Mouse (Mus musculus) CD4-positive, CD25-positive, alpha-beta regulatory T cell, adult 2 months (primary cell): ENCODE results near the gene Fam207a.

Experiments used
- DNase-seq: peaks from one replicate; pipeline ENCODE4 v3.0.0-alpha.2; 2012; ENCODE audit warnings: low read depth, low spot score

The Fam207a gene

DNA sequence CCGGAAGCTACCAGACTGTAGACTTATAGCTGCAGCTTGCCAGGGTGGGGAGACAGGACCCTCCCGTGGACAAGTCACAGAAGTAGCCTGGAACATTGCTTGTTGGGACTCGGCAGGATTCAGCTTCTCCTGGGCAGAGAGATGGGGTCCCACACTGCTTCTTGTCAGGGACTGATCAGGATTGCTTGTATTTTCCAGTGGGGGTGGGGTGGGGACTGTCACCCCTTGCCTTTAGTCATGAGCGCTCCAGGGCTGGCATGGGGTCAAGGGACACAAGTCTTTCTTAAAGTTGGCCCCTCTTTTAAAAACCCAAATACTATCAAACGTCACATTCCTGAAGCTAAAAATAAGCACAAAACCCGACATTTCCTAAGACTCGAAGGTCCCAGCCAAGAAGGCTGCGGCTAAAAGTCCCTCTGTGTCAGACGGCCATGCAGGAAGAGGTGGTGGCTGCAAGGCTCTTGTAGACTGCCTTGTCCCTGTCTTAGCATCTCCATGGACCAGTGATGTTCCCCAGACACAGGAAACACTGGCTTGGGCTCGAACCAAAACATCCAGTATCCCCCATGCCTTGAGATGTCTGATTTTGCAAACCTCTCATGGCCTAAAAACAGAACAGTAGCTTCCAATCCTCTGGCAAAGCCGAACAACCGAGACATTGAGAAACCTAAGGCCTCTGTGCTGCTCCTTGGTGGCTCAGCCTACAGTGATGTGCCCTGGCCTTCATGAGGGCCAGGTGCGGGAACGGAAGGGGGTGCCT is 60.2 kb downstream of the Fam207a start:
- no peak for DNase-seq

- DNase-seq: no peak
These were observed 60.8 kb downstream of the Fam207a start for GRCm38 (mm10) chr10:77454795-77455194.

DNA sequence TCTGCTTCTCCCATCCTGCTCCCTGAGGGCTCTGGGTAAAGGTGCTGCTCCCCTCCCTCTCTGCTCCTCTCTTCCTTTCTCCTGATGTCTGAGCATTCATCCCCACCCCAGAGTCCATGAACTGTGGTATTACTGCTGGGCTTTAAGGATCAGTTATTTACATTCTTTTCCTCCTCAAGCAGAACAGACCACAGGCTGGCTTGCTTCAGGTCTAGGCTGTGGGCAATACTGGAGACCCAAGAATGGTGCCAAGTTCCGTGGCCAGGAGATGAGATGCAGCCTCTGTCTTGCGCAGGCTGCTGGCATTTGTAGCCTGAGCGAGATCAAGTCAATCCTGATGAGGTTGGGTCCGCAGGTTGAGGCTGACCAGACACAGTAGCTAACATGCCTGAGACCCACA is 63.8 kb downstream of the Fam207a start:
- no peak for DNase-seq

DNA sequence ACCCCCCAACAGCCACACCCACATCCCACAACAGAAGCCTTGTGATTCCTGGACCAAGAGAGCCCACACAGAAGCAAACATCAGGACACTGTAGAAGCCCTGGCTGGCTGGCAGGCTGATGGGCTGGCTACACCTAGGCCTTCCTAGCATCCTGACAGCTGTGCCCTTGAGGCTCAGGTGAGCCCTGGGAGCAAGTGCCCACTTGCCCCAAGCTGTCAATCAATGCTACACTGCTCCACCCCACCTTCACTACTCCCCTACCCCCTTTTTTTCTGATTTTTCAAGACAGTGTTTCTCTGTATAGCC is 65.5 kb downstream of the Fam207a start:
- DNase-seq: no peak

DNA sequence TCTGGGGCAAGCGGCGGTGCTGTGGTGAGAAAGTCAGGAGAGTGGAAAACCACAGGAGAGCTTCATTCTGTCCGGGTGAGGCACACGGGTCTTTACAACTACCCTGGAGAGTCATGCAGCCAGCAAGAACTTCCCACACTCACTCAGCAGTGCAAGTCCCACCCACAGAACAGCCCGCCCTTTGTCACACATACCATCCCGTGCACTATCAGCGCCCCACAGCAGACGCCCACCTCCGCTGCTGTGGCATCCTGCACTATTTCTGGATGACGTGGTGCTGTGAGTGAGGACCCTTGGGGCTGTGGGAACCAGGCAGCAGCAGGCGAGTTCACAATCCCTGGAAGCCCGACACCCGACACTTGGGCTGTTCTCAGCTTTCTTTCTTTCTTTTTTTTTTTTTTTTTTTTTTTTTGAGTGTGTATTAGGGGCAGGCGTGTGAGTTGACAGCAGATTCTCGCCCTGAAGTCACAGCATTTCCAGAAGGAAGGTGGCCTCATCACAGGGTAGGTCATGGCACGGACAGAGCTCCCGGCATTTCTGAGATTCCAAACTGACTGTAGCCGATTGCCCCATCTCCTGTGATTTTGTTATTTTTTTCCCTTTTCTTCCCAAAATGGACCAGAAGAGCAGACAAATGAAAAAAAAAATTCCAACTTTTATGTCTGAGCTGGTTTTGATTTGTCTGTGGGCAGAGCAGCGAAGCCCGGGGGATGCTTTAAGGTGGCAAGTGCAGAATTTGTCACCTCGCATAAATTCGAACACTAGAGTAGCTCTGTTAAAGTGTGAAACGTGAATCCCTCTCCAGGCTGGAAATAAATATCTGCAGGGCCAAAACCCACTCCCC is 66.0 kb downstream of the Fam207a start:
- DNase-seq: no peak

DNA sequence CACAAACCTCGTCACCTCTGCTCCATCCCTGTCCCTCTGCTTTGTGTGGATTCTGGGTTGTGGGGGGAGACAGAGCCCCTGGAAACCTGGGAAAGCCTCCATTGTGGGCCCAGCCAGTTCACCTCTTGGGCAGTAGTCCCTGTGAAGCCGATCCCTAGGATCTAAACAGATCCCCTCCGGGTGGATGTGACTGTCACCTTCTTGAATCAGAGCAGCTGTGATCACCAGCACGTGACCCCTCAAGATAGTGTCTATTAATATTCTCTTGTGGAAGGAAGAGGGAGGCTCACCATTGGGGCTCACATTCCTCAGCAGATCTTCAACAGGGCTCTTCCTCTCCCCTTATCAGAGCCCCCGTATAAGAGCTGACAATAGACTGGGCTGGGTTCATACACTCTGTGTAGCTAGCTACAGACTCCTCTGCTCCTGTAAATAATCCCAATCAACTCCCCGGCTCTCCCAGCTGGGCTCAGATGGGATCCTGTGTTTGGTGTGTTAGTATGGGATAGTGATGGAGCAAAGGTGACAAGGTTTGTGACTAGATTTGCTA is 66.8 kb downstream of the Fam207a start:
- DNase-seq: no peak

GRCm38 (mm10) chr10:77448209-77448608 is 67.4 kb downstream of the Fam207a start:
- no peak for DNase-seq

DNA sequence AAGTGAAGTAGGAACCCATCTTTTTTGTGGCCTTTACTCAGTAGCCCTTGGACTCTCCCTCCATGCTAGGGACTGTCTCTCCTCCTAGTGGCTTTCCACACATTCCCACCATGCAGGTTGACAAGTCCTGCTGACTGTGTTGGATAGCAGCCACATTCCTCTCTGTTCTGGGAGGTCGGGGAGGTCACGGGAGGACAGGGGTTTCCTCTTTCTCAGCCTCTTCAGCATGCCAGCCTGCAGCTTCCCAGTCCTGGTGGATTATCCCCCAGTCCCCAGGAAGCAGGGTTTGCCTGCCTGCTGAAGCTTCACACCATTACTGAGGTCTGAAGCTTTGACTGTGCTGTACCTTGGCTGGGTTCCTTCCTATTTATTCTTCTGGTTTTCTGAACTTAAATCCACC is 67.8 kb downstream of the Fam207a start:
- no peak for DNase-seq

- DNase-seq: peak; percentile 5
These were observed 73.3 kb downstream of the Fam207a start for GRCm38 (mm10) chr10:77442250-77442649.

GRCm38 (mm10) chr10:77441812-77442211 is 73.8 kb downstream of the Fam207a start:
- DNase-seq: no peak

GRCm38 (mm10) chr10:77440841-77441755 is 74.5 kb downstream of the Fam207a start:
- no peak for DNase-seq

- no peak for DNase-seq
These were observed 75.3 kb downstream of the Fam207a start for GRCm38 (mm10) chr10:77440286-77440685.

DNA sequence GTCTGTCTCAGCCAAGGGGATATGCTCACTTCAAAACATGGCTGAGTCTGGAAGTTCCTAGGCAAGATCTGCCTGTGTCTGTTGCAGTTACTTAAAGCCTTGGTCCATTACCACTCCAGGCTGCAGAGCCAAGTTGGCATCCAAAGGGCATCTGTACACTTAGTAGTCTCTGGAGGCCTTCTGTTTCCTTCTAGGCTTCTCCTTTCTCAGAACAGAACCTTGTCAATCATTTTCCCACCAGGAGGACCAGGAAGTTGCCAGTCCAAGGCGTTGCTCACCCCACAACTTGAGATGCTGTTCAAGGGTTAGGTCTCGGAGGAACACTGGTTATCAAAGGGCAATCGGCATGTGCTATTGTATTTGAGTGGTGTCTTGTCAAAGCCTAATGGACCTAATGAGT is 76.6 kb downstream of the Fam207a start:
- no peak for DNase-seq

- DNase-seq: no peak
These were observed 77.6 kb downstream of the Fam207a start for GRCm38 (mm10) chr10:77438021-77438420.
